ENCODE assay signal across 7 mouse cellular contexts in the genomic region with DNA sequence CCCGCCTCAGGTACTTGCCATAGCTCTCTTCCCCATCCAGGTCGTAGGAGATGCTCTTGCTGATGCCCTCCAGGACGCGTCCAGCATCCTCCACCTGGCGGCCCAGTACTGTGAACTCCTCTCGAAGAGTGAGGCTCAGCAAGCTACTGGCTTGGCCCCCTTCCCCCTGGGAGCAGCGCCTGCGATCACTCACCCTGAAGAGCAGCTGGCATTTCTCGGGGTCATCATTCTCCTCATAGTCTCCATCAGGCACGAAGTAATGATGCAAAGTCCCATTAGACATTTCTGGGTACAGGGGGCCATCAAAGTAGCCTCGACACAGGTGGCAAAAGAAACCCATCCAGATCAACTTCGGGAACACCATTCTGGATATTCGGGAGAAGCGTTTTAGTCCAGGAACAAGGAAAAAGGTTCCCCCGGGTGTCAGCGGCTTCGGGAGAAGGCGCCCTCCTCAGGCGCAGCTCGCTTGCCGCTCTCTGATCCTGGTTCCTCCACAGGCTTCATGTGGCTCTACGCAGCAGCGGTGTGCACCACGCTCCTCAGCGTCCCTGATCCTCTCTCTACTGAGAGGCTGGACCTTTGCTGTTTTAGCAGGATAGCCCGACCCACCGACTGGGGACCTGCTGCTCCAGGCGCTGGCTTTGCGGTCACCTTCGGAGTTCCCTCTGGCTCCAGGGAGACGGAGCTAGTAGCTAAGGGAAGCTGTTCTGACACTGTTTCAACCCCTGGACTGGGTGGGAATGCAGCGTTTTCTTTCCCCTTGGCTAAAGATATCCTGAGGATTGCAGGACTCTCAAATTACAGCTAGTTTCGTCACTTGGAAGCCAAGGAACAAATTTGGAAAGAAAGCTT. TPM values are rescaled to one million over a fixed set of nuclear protein-coding genes. Genes with fewer than 3 reads are reported as not detected.
A peak's percentile ranks its signal among the peaks of the same experiment; 100 is the strongest.
DNase-seq lines count a peak whose midpoint lies in the region; ATAC-seq and TF ChIP-seq lines count a peak whose summit lies in the region.

A gene (minus strand): TSS at position 752 of the 852 bp plus-strand sequence.

- TF ChIP-seq POLR2A in cerebellum, adult 2 months (IDR thresholded peaks at IDR 0.05; ENCODE audit: borderline replicate concordance, insufficient read depth, low read length), result no peak

- peak; percentile 9 to 19 for DNase-seq in cerebellum, adult 2 months
- DNase-seq in heart, postnatal 10 days, result peak; percentile 60 to 68
- DNase-seq in kidney, postnatal 36 days, result peak; percentile 46 to 70
- no peak for DNase-seq in liver, embryonic 14.5 days (ENCODE audit: low read depth in 3 of 3, low spot score in 3 of 3)
- peak; percentile 37 for DNase-seq in yolk sac, embryonic 10.5 days (ENCODE audit: low spot score)

- H3K4me1 ChIP-seq in cerebellum, adult 2 months (ENCODE audit: control insufficient read depth, insufficient read depth, low read length), result peaks cover 4% of the 10 kb centered on the region; the same call in 1 of the 2 replicates
- peaks cover 9% of the 10 kb centered on the region; the same call in 1 of the 2 replicates for H3K4me1 ChIP-seq in forebrain, embryonic 15.5 days
- no peaks in the 10 kb centered on the region for H3K4me1 ChIP-seq in liver, embryonic 14.5 days (replicated peaks; ENCODE audit: control insufficient read depth in 2 of 2, insufficient read depth in 2 of 2, low read length in 1 of 2)
- H3K4me1 ChIP-seq in neural tube, embryonic 14.5 days (ENCODE audit: control insufficient read depth, insufficient read depth, low read length), result no peaks in the 10 kb centered on the region

- H3K4me2 ChIP-seq in forebrain, embryonic 15.5 days (replicated peaks), result peak within 1 kb of the TSS; percentile 79
- peak within 1 kb of the TSS; percentile 31 for H3K4me2 ChIP-seq in liver, embryonic 14.5 days (ENCODE audit: low read depth)
- H3K4me2 ChIP-seq in neural tube, embryonic 14.5 days (ENCODE audit: low read depth, low read length), result peak within 1 kb of the TSS; percentile 95

- peak; percentile 90 for ATAC-seq in forebrain, embryonic 15.5 days (replicated peaks)
- ATAC-seq in liver, embryonic 14.5 days (ENCODE audit: insufficient read depth), result no peak
- peak; percentile 86 for ATAC-seq in neural tube, embryonic 14.5 days (ENCODE audit: low read depth)

- TF ChIP-seq CTCF in cerebellum, adult 2 months (IDR thresholded peaks at IDR 0.05; ENCODE audit: borderline replicate concordance, insufficient read depth, low read depth, low read length), result no peak
- no peak; the same call in 1 of the 2 replicates for TF ChIP-seq CTCF in liver, embryonic 14.5 days (IDR thresholded peaks at IDR 0.05; ENCODE audit: low read depth)

- H3K9ac ChIP-seq in forebrain, embryonic 15.5 days (replicated peaks), result peak within 1 kb of the TSS; percentile 50
- no peak within 1 kb of the TSS for H3K9ac ChIP-seq in liver, embryonic 14.5 days (replicated peaks)
- H3K9ac ChIP-seq in neural tube, embryonic 14.5 days (replicated peaks; ENCODE audit: low read depth, low read length), result peak within 1 kb of the TSS; percentile 56

- 1% methylated on average over 33 of the region's 33 CpGs for WGBS in cerebellum, adult 2 months
- 3% methylated on average over 33 of the region's 33 CpGs for WGBS in forebrain, embryonic 15.5 days
- WGBS in liver, embryonic 14.5 days (ENCODE audit: insufficient replicate concordance), result 2% methylated on average over 33 of the region's 33 CpGs
- WGBS in neural tube, embryonic 14.5 days, result 2% methylated on average over 33 of the region's 33 CpGs

- H3K27me3 ChIP-seq in cerebellum, adult 2 months (ENCODE audit: control insufficient read depth, insufficient read depth, low read length), result no peaks in the 10 kb centered on the region
- no peaks in the 10 kb centered on the region for H3K27me3 ChIP-seq in forebrain, embryonic 15.5 days
- no peaks in the 10 kb centered on the region; the same call in none of the 2 replicates for H3K27me3 ChIP-seq in liver, embryonic 14.5 days (ENCODE audit: control insufficient read depth, insufficient read depth, low read length)
- no peaks in the 10 kb centered on the region for H3K27me3 ChIP-seq in neural tube, embryonic 14.5 days (ENCODE audit: control insufficient read depth, insufficient read depth, low read length)

- intact Hi-C loops in heart, postnatal 10 days (cut with DNase I), result no loop called here

- no peak within 1 kb of the TSS for H3K27ac ChIP-seq in cerebellum, adult 2 months (ENCODE audit: insufficient read depth, low read length)
- no peak within 1 kb of the TSS for H3K27ac ChIP-seq in forebrain, embryonic 15.5 days (replicated peaks)
- no peak within 1 kb of the TSS for H3K27ac ChIP-seq in liver, embryonic 14.5 days
- H3K27ac ChIP-seq in neural tube, embryonic 14.5 days (ENCODE audit: low read depth, low read length), result no peak within 1 kb of the TSS

- no peaks in the 10 kb centered on the region for H3K36me3 ChIP-seq in forebrain, embryonic 15.5 days
- H3K36me3 ChIP-seq in liver, embryonic 14.5 days (replicated peaks; ENCODE audit: control insufficient read depth, insufficient read depth, low read depth), result no peaks in the 10 kb centered on the region
- H3K36me3 ChIP-seq in neural tube, embryonic 14.5 days (ENCODE audit: control insufficient read depth, insufficient read depth, low read length), result no peaks in the 10 kb centered on the region

- peak within 1 kb of the TSS; percentile 21 for H3K4me3 ChIP-seq in cerebellum, adult 2 months (replicated peaks; ENCODE audit: insufficient read depth, low read depth, low read length)
- H3K4me3 ChIP-seq in forebrain, embryonic 15.5 days, result peak within 1 kb of the TSS; percentile 46
- H3K4me3 ChIP-seq in liver, embryonic 14.5 days (ENCODE audit: insufficient read depth in 1 of 2, low read depth in 2 of 2, low read length in 2 of 2), result peak within 1 kb of the TSS in 1 of 2 experiments; percentile 23; a peak in 1 of 4 replicates
- H3K4me3 ChIP-seq in neural tube, embryonic 14.5 days (ENCODE audit: low read depth, low read length), result peak within 1 kb of the TSS; percentile 44

- TF ChIP-seq EP300 in liver, embryonic 14.5 days (IDR thresholded peaks at IDR 0.05; ENCODE audit: low read depth), result no peak

- no peaks in the 10 kb centered on the region for H3K9me3 ChIP-seq in forebrain, embryonic 15.5 days
- H3K9me3 ChIP-seq in liver, embryonic 14.5 days (ENCODE audit: control insufficient read depth, low read length), result no peaks in the 10 kb centered on the region
- no peaks in the 10 kb centered on the region for H3K9me3 ChIP-seq in neural tube, embryonic 14.5 days (ENCODE audit: control insufficient read depth, low read length)

RNA-seq across cellular contexts. Expression of the gene that starts here (rescaled TPM):
- polyA plus RNA-seq in cerebellum, adult 2 months (2012; rRNA removed), result 4.3 and 5.0 TPM in 2 replicates
- 1.9 TPM in 2 replicates for polyA plus RNA-seq in forebrain, embryonic 15.5 days (2015; fragmentation: Nextera tagmentation; extraction: Ambion mirVana)
- 10 to 100 TPM in 1 of 2 experiments, 1 to 10 TPM in 1; 9.9 to 11.5 TPM for total RNA-seq in heart, postnatal 10 days (2021)
- polyA plus RNA-seq in liver, embryonic 14.5 days (2012; rRNA removed), result 0.10 and 0.28 TPM in 2 replicates
- polyA plus RNA-seq in liver, embryonic 14.5 days (2014; fragmentation: Nextera tagmentation; extraction: Ambion mirVana), result 0.23 and 0.24 TPM in 2 replicates
- polyA plus RNA-seq in neural tube, embryonic 14.5 days (2014; fragmentation: Nextera tagmentation; extraction: Ambion mirVana), result 8.2 and 17.0 TPM in 2 replicates

Comparison
In these comparisons a context has a peak if more than half of its experiments do, and no peak if none do; other contexts are left out.
1. DNase-seq: peak in cerebellum, adult 2 months (2 of 2), heart, postnatal 10 days (2 of 2), kidney, postnatal 36 days (2 of 2) and yolk sac, embryonic 10.5 days (single experiment); none in liver, embryonic 14.5 days (0 of 3).
2. H3K4me2 ChIP-seq: peak in every context shown above with its lines; median percentile 95 in neural tube, embryonic 14.5 days; 79 in forebrain, embryonic 15.5 days; 31 in liver, embryonic 14.5 days.